Mouse (Mus musculus): Measurements from ENCODE around the gene Grid1.

Gene Grid1

DNA sequence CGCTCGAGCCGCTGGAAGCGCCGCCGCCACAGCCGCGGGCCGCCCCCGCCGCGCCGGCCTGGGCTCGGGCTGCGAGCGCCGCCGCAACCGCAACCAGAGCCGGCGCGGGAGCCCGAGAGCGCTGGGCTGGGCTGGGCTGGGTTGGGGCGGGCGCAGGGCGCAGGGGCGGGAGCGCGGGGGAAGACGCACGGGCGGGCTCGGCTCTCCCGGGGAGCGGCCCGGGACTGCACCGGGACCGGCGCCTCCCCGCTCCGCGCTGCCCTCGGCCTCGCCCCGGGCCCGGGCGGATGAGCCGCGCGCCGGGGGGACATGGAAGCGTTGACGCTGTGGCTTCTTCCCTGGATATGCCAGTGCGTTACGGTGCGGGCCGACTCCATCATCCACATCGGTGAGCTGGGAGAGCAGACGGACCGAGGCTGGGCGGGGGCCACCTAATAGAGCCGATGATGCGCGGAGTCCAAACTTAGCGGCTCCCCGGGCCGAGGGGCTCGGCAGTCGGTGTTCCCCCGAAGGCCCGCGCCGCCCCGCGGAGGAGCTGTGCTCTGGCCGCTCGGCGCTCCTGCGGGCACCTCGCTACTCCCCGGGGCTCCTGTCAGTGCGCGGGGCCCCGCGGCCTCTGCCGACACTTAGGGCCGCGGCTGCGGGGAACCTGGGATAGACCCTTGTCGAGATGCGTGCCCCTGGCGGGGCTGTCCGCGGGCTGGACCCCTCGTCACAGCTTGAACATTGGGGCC, at the start of gene Grid1:
Gene Grid1 (plus strand): TSS at position 190 of the 734 bp plus-strand sequence.
- no peak for DNase-seq

DNA sequence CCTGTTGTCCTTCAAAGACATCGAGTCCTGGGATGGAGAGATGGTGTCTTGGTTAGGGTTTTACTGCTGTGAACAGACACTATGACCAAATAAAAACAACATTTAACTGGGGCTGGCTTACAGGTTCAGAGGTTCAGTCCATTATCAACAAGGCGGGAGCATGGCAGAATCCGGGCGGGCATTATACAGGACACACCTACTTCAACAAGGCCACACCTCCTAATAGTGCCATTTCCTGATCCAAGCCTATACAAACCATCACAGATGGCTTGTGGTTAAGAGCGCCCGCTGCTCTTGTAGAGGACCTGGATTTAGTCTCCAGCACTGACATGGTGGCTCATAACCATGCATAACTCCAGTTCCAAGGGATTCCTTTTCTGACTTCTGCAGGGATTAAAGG, 49.4 kb upstream of the Grid1 start:
- no peak for DNase-seq

DNA sequence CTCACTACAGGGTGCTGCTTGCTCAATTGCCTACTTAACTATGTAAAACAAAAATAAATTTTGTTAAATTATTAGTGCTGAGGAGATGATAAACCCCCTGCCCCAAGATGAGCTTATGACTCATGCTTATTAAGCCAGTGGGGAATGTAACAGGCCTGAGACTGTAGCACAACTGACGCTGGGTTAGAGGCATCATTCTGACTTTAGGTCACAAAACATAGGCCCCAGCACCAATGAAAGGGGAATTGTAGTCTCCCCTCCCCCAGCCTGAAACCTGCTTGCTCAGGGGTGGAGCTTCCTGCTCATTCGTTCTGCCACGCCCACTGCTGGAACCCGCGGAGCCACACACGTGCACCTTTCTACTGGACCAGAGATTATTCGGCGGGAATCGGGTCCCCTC, 48.3 kb upstream of the Grid1 start:
- DNase-seq = no peak

DNA sequence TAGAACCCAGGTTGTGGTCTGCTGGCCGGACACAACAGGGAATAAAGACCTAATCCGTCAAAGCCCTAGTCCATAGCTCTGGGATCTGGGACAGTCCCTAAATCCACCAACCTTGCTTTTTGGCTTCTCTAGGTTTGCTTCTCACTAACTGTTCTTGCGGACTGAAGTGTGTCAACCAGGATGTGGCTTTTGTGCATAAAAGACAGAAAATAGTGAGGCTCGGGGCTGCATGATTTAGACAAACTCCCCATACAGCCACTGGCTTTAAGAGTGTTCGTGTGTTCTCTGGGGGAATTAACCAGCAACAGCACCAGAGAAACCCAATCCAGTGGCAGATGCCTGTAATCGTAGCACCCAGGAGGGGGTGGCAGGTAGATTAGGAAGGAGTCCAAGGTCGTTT, 47.8 kb upstream of the Grid1 start:
- no peak for DNase-seq

DNA sequence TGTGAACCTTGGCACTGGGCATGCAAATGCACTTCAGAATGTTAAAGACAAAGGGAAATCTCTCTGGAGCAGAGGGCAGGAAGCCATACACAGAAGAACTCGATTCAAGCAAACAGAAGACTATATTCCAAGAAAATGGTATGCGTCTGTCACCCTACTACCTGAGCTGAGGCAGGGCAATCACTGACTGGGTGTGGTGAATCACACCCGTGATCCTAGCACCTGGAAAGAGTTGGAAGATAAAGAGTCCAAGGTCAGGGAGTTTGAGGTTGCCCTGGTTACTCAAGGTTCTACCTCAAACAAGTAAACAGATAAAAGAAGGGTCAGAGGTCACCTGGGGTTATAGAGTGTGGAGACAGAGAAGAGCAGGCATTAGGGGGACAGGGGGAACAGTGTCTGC, 46.2 kb upstream of the Grid1 start:
- no peak for DNase-seq

DNA sequence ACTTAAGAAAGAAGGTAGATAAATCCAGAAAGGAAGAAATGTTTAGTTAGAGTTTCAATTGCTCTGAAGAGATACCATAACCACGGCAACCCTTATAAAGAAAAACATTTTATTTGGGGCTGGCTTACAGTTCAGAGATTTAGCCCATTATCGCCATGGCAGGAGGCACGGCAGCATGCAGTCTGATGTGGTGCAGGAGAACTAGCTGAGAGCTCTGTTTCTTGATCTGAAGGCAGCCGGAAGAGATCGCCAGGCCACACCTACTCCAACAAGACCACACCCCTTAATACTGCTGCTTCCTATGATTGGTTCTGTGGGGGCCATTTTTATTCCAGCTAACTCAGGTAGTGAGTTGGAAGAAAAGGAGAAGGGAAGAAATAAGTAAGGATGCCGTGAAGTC, 45.7 kb upstream of the Grid1 start:
- no peak for DNase-seq

DNA sequence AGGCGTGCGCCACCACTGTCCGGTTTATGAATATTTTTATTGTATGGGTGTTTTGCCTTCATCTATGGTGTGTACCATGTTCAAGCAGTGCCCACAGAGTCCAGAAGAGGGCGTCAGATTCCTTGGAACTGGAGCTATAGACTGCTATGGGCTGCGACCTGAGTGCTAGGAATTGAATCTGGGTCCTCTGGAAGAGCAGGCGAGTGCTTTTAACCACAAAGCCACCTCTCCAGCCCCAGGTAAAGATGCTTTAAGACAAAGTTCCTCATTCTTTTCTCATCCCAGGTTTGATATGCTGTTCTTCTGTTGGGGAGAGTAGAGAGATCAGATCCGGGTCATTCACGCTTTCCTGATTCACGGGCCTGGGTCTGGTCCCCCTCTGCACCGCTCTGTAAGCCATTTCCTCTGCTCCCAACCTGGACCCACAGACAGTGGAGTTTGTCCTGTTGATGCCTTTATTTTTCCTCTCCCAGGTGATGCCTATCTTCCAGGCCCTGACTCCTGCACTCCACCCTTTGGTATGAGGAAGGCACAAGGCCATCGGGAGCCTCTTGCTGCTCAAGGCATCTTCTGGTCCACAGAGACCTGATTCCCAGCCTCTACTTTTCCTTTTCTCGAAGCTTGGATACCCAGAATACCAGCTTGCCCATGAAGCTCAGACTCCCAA, 43.1 kb upstream of the Grid1 start:
- no peak for DNase-seq

DNA sequence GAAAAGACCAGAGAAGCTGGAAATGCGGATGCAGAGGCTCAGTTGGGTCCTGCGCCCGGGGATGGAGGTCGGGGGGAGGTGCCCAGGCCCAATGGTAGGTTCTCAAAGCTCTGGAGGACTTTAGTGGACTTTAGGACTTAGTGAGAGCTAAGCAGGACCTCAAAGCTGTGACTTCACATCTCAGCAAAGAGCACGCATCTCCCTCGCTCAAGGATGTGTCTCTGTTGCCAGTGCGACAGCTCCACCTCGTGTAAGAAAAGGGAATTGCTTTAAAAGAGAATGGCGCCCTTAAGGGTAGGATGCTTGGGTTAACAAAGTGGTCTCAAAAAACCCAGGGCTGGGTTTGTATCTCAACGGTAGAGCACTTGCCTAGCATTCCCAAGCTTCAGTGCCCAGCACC, 42.1 kb upstream of the Grid1 start:
- peak; percentile 61 for DNase-seq

DNA sequence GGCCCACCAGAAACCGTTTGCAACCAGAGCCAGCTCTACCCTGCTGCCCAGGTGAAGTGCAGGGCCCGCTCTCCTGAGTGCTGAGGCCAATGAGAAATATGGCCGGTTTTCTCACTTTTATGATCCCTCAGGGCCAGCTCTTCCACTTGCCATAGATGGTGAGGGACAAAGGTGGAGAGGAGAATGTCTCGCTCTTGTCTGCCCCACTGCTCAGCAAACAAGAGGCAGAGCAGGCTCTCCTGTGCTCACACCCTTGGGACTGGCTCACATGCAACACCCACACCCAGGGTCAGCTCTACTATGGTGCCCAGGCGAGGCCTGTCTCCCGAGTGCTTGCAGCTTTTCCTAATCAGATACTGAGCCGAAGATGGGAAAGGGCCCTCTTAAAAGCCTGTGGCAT, 41.1 kb upstream of the Grid1 start:
- no peak for DNase-seq

DNA sequence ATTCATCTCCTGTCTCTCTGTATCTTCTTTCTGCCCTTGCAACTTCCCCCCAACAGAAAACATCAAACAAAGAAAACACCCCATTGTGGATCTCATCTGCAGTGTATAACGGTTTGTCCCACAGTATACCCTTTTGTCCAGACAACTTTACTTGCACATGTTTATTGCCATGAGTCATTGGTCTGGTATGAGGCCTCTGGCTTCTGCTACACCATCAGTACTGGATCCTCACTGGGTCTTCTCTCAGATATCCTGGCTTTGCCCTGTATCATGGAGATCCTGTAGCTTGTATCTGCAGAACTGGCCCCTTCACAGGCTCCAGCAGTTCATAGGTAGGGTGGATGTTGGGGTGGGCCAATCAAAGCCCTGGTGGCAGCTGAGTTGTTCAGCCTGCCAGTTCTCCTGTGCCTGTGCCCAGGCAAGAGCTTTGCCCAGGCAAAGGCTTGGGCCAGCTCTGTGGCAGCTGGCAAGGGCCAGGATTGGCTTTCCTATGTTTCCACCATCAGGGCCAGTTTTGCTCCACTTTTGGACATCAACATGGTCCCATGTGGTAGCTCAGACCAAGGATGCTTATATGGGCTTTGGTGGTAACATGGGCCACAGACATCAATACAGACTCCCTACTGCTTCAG, 26.4 kb upstream of the Grid1 start:
- DNase-seq = no peak

DNA sequence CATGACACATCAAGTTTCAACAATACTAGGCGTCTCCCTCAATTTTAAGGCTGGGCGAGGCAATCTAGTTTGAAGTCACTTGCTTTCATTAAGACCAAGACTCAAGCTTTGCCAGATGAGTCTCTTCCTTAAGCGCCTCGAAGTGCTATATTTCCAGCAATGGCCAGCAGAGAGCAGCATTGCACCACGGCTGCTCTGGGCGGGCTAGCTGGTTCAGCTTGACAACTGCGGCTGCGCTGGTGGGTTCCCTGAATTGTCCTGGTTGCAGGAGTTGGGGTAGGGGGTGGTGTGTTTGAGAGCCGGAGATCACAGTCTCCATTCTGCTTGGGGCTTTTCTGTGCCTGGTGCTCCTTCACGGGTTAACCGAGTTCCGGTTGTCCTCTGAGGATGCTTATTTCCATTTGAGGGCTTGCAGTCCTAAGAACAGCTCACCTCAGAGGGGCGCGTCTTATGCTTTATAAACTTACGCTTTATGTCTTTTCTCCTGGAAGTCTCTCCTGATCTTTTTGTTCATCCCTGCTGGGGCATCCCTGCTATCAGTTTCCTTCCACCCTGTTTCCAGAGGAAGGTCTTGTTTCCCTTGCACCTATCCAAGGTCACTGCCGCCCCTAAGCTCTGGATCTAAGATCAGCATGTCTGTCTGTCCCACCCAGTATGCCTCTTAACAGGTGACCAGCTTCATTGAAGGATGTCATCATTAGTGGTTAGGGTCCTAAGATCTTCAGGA, 9.0 kb upstream of the Grid1 start:
- DNase-seq = peak; percentile 59

DNA sequence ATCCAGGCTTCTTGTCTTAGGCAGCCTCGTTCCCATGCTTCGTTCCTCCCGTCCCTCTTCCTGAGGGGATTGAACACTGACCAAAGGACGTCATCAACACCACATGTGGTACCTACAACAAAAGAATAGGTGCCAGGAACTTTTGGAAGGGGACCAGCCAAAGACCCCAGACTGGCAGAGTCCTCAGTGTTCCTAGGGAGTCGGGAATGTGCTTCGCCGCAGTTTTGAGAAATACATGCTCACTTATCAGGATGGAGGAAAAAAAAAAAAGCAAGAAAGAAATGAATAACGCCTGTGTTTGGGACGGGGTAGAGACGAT, 8.5 kb upstream of the Grid1 start:
- DNase-seq = no peak

DNA sequence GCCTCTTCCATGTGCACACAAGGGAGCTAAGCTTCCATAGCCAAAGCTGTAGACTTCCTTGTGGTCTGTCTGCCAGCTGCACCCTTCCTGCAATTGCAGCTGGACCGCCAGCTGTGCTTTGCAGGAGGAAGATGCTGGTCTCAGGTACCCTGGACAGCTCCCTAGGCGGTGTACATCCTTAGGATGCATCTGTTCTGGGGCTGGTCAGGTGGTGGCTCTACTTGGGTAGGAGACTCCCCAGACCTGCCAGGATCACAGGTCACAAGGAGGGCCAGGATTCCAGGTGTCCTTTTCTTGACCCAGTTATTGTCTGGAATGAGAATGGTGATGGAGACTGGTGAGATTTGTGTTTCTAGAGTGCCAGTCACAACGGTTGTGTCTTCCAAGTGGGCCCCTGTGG, 3.6 kb upstream of the Grid1 start:
- no peak for DNase-seq

DNA sequence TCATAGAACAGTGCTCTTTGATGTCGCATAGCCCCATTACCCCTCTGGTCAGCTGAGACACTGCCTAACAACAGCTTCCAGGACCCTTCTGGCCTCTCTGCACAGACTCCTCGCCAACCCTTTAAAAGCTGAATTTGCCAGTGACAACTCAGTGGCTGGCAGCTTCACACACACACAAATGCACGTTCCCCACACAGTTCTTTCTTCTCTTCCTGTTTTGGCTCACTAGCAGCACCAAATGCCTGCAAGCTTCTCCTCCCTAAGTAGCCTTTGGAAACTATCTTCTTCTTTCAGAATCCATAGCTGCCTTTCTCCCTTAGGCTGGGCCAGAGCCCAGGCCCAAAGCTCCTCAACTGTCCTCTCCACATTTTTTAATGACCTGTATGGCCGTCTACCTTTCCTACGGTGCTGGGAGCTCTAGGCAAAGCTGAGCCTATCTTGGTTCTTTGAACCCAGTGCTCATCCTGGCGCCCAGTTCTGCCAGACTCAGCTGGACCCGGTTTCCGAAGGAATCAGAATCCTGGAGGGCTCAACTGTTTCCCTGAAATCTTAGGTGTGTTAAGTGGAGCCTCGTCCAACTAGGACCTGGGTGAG, 1.4 kb upstream of the Grid1 start:
- no peak for DNase-seq

DNA sequence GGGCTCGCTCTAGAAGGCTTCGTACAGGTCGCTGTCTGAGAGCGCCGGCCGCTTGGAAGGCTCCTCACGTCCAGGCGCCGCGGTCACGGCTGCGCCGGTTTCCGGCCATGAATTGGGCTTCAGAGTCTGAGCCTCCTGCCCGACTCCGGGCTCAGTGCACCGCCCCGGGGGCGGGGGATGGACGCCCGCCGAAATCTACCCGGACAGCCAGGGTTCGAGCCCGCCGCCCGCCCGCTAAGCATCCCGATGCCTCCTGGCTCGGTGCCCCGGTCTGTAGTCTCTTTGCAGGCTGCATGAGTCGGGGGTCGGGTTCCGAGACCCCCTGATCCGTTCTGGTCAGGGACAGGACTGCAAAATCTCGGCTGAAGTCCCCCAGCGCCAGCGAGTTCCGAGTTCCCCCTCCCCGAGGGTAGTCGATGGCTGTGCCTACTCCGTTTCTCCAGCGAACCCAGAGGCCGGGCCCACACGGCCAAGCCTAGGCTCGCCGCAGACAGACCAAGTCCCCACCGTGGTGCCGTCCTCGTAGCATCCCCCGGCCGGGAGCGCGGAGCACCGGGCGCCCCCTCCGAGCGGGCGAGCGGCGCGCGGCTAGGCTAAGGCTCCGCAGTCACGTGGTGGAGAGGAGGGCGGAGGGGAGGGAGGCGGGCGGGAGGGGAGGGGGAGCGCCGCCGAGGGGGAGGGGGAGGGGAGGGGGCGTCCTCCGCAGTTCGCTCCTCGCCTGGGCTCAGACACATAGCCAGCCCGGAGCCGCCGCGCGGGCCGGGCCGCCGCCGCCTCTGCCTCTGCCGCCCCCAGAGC, 588 bp upstream of the Grid1 start:
- DNase-seq = no peak

DNA sequence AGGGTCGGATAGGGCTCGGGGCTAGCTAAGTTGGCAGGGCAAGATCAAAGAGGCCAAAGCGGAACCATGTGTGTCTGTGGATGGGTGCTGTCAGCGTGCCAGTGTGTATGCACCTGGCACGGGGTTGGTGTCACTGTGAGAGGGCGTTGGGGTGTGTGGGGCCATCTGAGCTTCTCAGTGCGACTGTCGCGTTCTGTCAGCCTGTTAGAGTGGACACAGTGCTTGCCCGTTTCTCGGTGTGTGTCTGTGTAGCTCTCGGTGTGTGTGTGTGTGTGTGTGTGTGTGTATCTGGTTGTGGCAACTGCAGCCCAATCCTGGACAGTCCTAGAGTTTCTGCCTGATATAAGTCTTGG, 721 bp downstream of the Grid1 start:
- no peak for DNase-seq

DNA sequence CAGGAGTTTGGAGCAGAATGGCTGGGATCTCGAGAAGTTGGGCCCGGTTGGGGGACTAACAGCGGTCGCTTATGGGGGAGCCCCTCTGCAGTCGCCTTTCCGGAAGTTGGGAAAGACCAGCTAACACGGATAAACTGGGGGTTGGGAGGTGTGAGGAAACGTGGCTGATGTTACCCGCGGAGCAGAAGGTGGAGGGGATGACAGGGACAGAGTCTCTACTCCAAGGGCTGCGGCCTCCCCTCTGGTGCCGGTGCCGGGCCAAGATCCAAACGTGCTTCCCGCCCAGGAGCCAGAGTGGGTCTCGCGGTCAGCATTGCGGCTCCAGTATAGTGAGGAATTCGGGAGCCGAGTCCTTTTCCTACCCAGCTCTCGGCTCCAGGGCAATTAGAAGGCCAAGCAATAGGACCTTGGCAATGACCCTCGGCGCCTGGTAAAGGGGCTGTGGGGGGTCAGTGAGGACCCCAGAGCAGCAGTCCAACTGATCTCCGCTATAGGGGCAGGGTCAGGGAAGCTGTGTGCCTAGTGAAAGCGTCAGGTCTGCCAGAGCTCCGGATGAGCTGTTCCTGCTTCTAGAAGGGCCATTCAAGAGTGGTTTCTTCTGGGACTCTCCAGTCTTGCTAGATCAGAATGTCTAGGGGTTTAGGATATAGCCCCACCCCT, 1.4 kb downstream of the Grid1 start:
- DNase-seq = no peak

DNA sequence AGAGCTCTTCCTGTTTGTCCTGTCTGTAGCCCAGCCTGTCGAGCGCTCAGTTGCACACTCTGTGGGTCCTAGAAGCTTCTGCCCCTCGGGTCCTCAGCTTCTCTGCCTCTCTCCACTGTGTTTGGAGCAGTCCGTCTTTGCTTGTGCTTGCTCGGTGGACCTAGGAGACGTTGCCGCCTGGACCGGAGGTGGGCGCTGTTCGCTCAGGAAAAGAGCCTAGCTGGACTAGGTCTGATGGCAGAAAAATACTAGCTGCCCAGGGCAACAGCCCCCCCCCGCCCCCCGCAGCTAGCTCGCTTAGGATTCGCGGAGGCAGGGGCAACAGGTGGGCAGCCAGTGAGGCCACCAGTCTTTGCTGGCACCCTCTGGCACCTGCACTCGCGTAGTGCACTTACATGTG, 3.2 kb downstream of the Grid1 start:
- peak; percentile 65 for DNase-seq

DNA sequence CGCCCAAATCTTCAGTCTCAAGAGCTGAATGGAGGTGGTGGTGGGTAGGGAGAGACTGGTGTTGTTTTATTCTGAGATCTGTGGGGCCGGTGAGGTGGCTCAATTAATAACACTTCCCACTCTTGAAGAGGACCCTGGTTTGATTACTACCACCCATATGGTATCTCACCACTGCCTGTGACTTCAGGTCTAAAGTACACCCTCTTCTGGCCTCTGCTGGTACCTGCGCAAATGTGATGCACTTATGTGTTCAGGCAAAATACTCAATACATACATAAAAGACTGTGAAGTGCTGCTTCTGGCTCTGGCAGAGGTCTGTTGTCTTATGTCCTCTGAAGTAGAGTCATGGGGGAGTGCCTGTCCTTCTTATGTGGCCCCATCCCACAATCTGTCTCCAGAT, 4.3 kb downstream of the Grid1 start:
- DNase-seq = no peak

DNA sequence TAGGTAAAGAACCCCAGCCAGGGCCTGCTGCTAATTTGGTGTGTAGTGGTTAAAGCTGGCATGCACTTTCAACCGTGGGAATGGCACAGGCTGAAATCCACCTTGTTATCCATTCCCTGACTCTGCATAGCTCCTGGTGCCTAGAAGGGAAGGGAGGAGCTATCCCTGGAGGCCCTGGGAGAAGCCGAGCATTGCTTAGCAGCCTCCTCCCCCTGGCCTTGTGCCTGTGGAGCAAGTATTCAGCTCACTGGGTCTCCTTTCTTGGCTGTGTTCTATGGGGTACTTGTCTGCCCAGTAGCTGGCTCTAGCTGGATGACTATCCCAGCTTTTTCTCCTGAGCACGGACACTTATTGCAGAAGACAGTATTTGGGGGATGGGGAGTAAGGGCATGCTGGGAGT, 6.0 kb downstream of the Grid1 start:
- DNase-seq = peak; percentile 57

DNA sequence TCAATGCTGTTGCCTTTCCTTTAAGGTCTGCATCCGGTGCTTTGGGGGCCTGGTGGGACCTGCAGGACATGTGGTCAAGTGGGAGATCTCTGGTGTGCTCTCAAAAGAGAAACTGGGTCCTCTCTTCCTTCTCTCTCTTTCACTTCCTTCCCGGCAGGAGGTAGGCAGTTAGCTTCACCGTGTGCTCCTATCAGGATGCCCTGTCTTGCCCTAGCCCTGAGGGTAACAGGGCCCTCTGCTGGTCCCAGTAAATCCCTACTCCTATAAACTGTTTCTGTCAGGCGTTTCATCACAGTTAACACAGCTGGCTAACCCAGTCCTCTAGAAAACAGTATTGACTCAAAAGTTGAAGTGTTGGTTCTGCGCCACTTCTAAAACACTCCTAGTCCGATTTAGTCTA, 9.9 kb downstream of the Grid1 start:
- no peak for DNase-seq

DNA sequence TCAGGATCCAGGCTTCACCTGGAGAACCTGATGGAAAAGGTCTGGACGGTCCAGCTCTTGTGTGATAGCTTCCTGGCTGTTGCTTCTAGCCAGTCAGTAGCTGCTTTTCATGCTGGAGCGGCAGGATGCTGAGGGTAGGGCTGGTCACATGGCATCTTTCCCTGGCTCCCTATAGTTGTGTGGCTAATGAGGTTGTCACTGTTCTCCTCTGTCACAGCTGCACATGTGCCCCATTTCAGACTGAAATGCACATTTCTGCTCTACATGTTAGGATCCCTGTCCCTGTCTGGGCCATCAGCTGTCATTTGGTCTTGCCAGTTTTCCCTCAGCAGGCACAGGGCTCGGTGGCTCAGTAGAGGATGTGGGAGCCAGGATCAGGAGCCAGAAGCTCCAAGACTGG, 17.2 kb downstream of the Grid1 start:
- DNase-seq = no peak

Measured in kidney, adult 9 months (tissue).